Mouse (Mus musculus) neural tube, embryonic 13.5 days (tissue): ENCODE data around the gene Arl10. TPM values are rescaled to one million over a fixed set of nuclear protein-coding genes. Genes with fewer than 3 reads are reported as not detected.
A peak's percentile ranks its signal among the peaks of the same experiment; 100 is the strongest.

ENCODE experiments used
- ATAC-seq: fragments of 200-750 bp; cut with Nextera tagmentation; 2 replicates; pipeline ENCODE4 v1.8.0; 2017; ENCODE audit warnings: low read depth, mild to moderate bottlenecking, moderate TSS enrichment, moderate library complexity
- H3K27ac ChIP-seq: fragments of 300-500 bp; sonication (generic); replicated peaks from 2 replicates; pipeline ENCODE4 v1.5.1; 2015; ENCODE audit warnings: moderate library complexity, mild to moderate bottlenecking, inconsistent platforms
- H3K27me3 ChIP-seq: fragments of 300-500 bp; sonication (generic); 2 replicates; pipeline ENCODE4 v1.6.1; 2015; ENCODE audit warnings: mild to moderate bottlenecking, inconsistent platforms
- H3K36me3 ChIP-seq: fragments of 300-500 bp; sonication (generic); 2 replicates; pipeline ENCODE4 v1.6.1; 2015; ENCODE audit warnings: mild to moderate bottlenecking, inconsistent platforms
- H3K4me1 ChIP-seq: fragments of 300-500 bp; sonication (generic); replicated peaks from 2 replicates; pipeline ENCODE4 v1.6.1; 2015; ENCODE audit warnings: inconsistent platforms
- H3K4me2 ChIP-seq: fragments of 300-500 bp; sonication (generic); 2 replicates; pipeline ENCODE4 v1.6.1; 2015; ENCODE audit warnings: inconsistent platforms, mild to moderate bottlenecking, moderate library complexity
- H3K4me3 ChIP-seq: fragments of 300-500 bp; sonication (generic); 2 replicates; pipeline ENCODE4 v1.5.1; 2015; ENCODE audit warnings: mild to moderate bottlenecking, inconsistent platforms
- H3K9ac ChIP-seq: fragments of 300-500 bp; sonication (generic); 2 replicates; pipeline ENCODE4 v1.6.1; 2015; ENCODE audit warnings: moderate library complexity, mild to moderate bottlenecking, inconsistent platforms
- H3K9me3 ChIP-seq: fragments of 300-500 bp; sonication (generic); 2 replicates; pipeline ENCODE4 v1.6.1; 2016; ENCODE audit warnings: inconsistent platforms
- WGBS: fragments of 180-500 bp; shearing (Covaris S2); methylation state at CpG from one replicate; pipeline ENCODE4 v1.1.7; 2015; 5-methylcytosine and 5-hydroxymethylcytosine counted together
- polyA plus RNA-seq: library from polyadenylated mRNA; unstranded; fragments of >200 nt; fragmentation: Nextera tagmentation; extraction: Ambion mirVana; gene quantifications from 2 replicates; pipeline ENCODE4 v1.2.1, GENCODE M21; 2015

Arl10 gene
- polyA plus RNA-seq, 1 experiment from 2014 or later, result 65.8 TPM

DNA sequence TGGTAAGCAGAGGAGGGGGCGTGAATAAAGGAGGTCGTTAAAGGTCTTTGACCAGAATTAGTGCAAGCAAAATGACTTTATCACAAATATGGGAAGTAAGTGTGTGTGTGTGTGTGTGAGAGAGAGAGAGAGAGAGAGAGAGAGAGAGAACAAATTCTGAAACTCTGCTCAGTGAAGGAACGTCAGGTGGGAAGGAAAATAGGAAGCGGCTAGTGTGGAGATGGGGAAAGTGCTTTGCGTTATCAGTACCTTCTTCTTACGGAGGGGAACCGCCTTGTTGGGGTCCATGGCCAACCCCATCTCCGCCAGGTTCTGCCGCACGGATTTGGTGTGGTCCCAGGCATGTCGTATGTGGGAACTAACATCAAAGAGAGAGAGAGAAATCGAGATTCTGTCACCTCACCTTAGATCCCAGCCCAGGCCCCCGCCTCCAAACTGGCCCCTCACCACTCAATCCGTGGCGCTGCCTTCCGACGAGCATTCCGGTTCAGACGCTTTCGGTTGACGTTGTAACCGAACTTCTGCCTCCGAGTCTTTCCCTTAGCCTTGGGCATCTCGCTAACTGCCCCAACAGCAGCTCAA, 14.7 kb downstream of the Arl10 start:
- Histone ChIP-seq H3K4me3 (peak overlapping the region; percentile 90), H3K27ac (0 out of 2 replicates have a peak overlapping the region, but pooled peaks have one; percentile 33), H3K36me3 (peaks cover 45% of the 10 kb centered on the region), H3K9ac (peak overlapping the region; percentile 86), H3K4me2 (peak overlapping the region; percentile 75), H3K27me3 (no peaks in the 10 kb centered on the region), H3K9me3 (no peaks in the 10 kb centered on the region), H3K4me1 (peaks cover 41% of the 10 kb centered on the region)
- 2% methylated on average over 24 of the region's 24 CpGs for WGBS
- ATAC-seq, result peak; percentile 16

DNA sequence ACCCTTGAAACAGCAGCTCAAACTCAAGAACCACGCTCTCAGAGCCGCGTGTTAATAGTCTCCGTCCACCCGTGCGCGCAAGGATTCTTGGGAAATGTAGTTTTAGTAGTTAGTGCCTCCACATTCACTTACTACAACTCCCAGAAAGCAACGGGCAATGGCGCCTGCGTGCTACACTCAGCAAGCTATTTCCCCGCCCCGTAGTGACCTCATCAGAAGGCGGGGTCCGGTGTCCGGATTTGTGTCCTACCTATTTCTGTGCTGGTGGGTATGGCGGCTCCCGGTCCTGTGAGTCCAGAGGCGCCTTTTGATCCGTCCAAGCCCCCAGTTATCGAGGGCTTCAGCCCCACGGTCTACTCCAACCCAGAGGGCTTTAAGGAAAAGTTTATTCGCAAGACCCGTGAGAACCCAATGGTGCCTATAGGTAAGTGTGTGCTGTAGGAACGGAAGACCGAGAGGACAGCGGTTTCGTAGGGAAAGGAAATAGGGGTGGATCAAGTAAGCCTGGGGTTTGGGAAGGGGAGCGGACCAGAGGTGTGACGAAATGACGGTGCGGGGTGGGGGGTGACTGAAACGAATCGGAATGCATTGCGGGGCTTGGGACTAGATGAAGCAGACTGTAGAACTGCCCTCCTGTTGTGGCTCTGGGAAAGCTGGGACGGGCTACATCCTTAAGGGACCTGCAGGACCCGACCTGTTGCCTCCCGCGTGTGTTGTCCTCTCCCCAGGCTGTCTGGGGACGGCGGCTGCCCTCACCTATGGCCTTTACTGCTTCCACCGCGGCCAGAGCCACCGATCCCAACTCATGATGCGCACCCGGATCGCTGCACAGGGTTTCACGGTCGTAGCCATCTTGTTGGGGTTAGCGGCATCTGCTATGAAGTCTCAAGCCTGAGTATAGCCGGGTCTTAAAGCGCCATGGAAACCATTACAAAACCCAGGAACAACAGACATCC, 15.5 kb downstream of the Arl10 start, which contains the start of the genes Nop16 and Higd2a:
Gene Nop16 (minus strand): TSS at position 95 of the 956 bp plus-strand sequence.
Gene Higd2a (plus strand): TSS at position 212 of the 956 bp plus-strand sequence.
- H3K27me3 ChIP-seq, result no peaks in the 10 kb centered on the region
- H3K9ac ChIP-seq, result peak within 1 kb of the TSS; percentile 86
- H3K36me3 ChIP-seq, result peaks cover 45% of the 10 kb centered on the region
- H3K4me3 ChIP-seq, result peak within 1 kb of the TSS; percentile 90
- H3K4me2 ChIP-seq, result peak within 1 kb of the TSS; percentile 75
- ATAC-seq, result peak; percentile 97
- peak within 1 kb of the TSS; percentile 90 for H3K27ac ChIP-seq
- under 1% methylated on average over 51 of the region's 51 CpGs for WGBS
- no peaks in the 10 kb centered on the region for H3K9me3 ChIP-seq
- H3K4me1 ChIP-seq, result peaks cover 41% of the 10 kb centered on the region

DNA sequence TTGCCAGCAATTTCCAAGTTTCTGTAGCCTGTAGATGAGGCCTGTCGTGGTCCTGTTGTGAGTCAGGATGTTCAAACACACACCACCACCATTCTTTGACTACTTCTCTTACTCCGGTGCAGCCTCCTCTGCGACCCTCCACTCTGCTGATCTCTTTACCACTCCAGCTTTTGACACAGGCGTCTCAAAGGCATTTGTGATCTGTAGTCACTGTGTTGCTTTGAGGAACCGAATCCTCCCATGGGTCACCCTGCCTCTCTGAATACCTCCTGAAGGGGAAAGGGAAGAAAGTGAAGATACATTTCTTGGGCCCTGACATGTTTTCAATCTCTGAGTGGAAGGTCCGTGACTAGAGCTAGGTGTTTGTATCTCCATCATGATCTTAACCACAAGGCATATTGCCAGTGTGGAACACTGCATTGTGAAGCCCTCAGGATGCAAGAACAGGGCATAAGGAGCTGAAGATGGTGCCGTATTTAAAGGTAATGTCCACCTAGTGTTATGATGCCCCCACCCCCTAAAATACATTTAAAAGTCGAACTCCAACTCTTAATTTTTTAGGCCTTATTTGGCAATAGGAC, 17.1 kb downstream of the Arl10 start:
- 89% methylated on average over 8 of the region's 8 CpGs for WGBS
- Histone ChIP-seq H3K4me2 (peak overlapping the region; percentile 75), H3K36me3 (peaks cover 47% of the 10 kb centered on the region), H3K27ac (no peak overlapping the region), H3K4me1 (peaks cover 45% of the 10 kb centered on the region), H3K27me3 (no peaks in the 10 kb centered on the region), H3K4me3 (peak overlapping the region; percentile 90; the same call in 1 of the 2 replicates), H3K9me3 (no peaks in the 10 kb centered on the region), H3K9ac (no peak overlapping the region)
- ATAC-seq, result no peak

DNA sequence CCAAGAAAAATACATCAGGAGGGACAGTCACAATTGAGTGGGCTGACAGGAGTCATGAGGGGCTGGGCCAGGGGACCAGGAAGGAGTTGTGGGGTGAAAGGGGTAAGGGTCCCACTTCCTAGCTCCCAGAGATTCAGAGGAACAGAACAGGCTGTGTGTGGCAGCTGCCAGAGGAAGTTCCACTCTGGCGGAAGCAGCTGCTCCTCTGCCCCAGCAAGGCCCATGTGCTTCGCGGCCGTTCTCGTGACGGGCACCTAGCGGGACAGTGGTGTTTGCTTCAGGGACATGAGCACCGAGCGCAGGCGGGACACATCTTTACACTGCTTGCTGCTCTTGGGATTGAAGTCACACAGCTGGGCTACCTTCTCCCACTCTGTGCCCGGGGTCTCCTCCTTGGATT, 18.8 kb downstream of the Arl10 start:
- H3K27me3 ChIP-seq, result no peaks in the 10 kb centered on the region
- no peaks in the 10 kb centered on the region for H3K9me3 ChIP-seq
- no peak overlapping the region for H3K27ac ChIP-seq
- peaks cover 43% of the 10 kb centered on the region for H3K4me1 ChIP-seq
- H3K36me3 ChIP-seq, result peaks cover 60% of the 10 kb centered on the region
- no peak overlapping the region for H3K4me2 ChIP-seq
- 93% methylated on average over 11 of the region's 11 CpGs for WGBS
- no peak overlapping the region for H3K4me3 ChIP-seq
- H3K9ac ChIP-seq, result no peak overlapping the region
- ATAC-seq, result no peak

DNA sequence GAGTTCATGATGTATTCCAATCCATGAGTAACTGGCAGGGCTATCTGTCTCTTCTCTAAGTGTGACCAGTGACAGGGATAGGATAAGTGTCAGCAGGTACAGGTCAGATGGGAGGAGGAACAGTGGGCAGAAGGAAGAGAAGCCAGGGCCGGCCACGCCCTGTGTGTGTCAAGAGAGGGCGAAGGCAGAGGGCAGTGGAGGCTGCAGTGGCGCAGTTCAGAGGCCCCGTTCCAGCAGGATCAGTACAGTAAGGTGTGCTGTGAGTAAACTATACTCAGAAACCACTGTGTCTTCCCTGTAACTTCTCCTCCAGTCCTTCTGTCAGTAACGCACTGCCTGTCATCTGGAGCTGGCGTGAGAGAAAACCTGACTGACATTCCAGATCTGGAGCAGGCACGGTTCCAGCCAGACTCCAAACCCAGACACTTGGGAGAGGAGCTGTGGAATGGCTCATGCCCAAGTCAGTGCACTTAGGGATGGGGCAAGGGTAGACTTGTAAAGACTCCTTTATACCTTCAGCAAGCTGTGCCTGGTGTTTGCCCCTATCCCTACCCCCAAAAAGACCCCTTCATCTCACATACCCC, 21.4 kb downstream of the Arl10 start:
- H3K4me3 ChIP-seq, result no peak overlapping the region
- H3K4me1 ChIP-seq, result peaks cover 27% of the 10 kb centered on the region
- H3K27me3 ChIP-seq, result no peaks in the 10 kb centered on the region
- peaks cover 77% of the 10 kb centered on the region for H3K36me3 ChIP-seq
- H3K27ac ChIP-seq, result no peak overlapping the region
- H3K9me3 ChIP-seq, result no peaks in the 10 kb centered on the region
- H3K9ac ChIP-seq, result no peak overlapping the region
- WGBS, result 84% methylated on average over 8 of the region's 8 CpGs
- no peak for ATAC-seq
- H3K4me2 ChIP-seq, result no peak overlapping the region

DNA sequence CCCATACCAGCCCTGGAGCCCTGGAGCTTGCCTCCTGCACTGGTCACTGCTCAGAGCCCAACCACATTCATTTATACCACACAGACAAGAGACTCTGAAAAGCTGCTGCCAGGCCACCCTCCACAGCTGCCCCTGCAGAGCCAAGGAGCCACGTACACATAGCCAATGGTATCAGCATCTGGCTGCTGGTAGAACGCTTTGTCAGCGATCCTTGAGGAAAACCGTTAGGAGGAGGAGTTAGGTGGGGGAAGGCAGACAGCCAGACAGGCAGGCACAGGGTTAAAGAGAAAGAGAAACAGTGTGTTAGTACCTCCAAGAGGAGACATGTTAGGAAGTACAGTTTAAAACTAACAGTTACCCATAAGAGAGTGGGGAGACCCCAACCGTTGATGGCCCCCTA, 22.1 kb downstream of the Arl10 start:
- H3K27ac ChIP-seq, result no peak overlapping the region
- 73% methylated on average over 5 of the region's 5 CpGs for WGBS
- H3K4me2 ChIP-seq, result no peak overlapping the region
- H3K9ac ChIP-seq, result no peak overlapping the region
- no peaks in the 10 kb centered on the region for H3K27me3 ChIP-seq
- H3K4me1 ChIP-seq, result peaks cover 21% of the 10 kb centered on the region
- no peak for ATAC-seq
- peaks cover 79% of the 10 kb centered on the region for H3K36me3 ChIP-seq
- no peaks in the 10 kb centered on the region for H3K9me3 ChIP-seq
- H3K4me3 ChIP-seq, result no peak overlapping the region

DNA sequence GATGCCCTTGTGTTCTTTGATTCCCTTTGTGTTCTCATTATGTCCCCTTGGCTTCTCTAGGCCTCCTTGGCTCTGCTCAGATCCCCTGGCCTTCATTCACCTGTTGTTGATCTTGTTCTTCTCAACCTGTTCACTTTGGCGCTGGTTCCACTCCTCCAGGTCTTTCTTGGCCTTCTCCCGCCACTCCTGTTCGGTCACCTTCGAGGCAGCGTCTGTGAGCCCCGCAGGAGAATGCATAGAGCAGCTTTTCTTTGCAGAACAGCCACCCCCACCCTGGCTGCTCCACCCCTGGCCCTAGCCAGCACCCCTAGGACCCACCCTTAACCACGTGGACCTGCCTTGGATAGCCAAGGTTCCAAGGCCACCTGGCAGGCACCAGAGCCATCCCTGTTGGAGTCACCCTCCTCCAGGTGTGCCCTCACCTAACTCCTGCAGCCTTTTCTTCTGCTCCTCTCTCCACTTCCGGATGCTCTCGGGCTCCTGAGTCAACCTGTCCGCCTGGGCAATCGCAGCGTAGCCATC, 23.9 kb downstream of the Arl10 start:
- H3K27me3 ChIP-seq, result no peaks in the 10 kb centered on the region
- H3K4me3 ChIP-seq, result no peak overlapping the region
- no peak for ATAC-seq
- 90% methylated on average over 12 of the region's 12 CpGs for WGBS
- no peak overlapping the region for H3K4me2 ChIP-seq
- no peaks in the 10 kb centered on the region for H3K9me3 ChIP-seq
- peaks cover 68% of the 10 kb centered on the region for H3K36me3 ChIP-seq
- H3K4me1 ChIP-seq, result peaks cover 12% of the 10 kb centered on the region; the same call in 1 of the 2 replicates
- H3K27ac ChIP-seq, result no peak overlapping the region
- H3K9ac ChIP-seq, result no peak overlapping the region

DNA sequence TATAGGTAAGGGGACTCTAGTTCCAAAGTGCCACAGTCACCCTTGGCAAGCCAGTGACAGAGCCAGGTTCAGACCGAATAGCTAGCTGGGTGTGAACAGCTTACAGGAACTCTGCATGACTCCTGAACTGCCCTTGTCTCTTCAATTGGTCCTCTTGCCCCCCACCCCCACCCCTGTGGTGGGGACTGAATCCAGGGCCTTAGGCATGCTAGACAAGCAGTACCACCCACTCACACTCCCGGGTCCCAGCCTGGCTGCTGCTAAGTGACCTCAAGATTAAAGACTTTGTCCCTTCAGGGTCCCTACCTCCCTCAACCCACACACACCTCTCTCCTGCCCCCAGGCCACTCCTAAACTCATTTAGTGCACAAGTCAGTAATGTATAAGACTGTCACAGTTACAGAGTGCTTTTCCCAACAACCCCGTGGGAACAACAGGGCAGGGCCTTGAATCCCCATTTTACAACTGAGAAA, 27.9 kb downstream of the Arl10 start:
- Histone ChIP-seq H3K4me3 (no peak overlapping the region), H3K27me3 (no peaks in the 10 kb centered on the region), H3K9me3 (no peaks in the 10 kb centered on the region), H3K4me2 (no peak overlapping the region), H3K9ac (no peak overlapping the region), H3K36me3 (peaks cover 49% of the 10 kb centered on the region), H3K27ac (no peak overlapping the region), H3K4me1 (0 out of 2 replicates have a peak, but pooled peaks cover 6% of the 10 kb centered on the region)
- no peak for ATAC-seq
- 23% methylated on average over 3 of the region's 3 CpGs for WGBS

DNA sequence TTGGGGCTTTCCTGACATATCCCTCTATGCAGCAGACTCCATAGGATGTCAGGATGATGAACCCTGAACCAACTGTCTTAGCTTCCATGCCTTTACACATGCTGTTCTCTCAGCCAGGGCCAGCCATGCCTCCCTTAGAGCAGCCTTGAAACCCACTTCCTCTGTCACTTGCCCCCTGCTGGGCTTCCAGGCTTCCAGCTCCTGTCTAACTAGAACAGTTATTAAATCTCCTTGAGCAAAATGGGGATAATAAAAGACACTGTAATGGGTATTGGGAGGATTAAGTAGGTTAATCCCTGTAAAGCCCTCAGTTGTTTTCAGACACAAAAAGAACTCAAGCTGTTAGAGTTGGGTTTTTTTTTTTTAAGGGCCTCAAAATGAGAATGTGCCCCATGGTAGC, 28.7 kb downstream of the Arl10 start:
- Histone ChIP-seq H3K27me3 (no peaks in the 10 kb centered on the region), H3K4me1 (peaks cover 11% of the 10 kb centered on the region), H3K9me3 (no peaks in the 10 kb centered on the region), H3K4me2 (no peak overlapping the region), H3K4me3 (no peak overlapping the region), H3K36me3 (peaks cover 40% of the 10 kb centered on the region), H3K27ac (no peak overlapping the region), H3K9ac (no peak overlapping the region)
- no peak for ATAC-seq

DNA sequence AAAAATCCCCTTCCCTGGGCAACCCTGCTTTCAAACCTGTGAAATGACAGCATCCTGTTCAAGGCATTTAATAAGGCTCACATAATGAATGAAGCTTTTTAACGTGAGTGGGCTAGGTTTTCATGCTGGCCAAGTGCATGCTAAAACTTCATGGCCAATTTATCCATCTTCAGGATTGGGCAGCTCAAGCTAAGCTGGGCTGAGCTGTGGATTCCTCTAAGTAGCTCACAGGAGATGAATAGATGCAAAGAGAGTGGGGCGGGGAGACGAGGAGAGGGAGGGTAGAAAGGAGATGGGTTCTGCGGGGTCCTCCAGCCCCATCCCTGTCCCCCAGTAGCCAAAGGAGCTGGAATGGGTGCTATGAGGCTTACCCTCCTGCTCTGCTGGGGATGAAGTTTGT, 29.4 kb downstream of the Arl10 start:
- Histone ChIP-seq H3K9me3 (no peaks in the 10 kb centered on the region), H3K27ac (no peak overlapping the region), H3K4me3 (no peak overlapping the region), H3K27me3 (no peaks in the 10 kb centered on the region), H3K36me3 (peaks cover 33% of the 10 kb centered on the region), H3K4me2 (no peak overlapping the region), H3K9ac (0 out of 2 replicates have a peak overlapping the region, but pooled peaks have one; percentile 13), H3K4me1 (peaks cover 19% of the 10 kb centered on the region)
- no peak for ATAC-seq
- 66% methylated on average over 4 of the region's 4 CpGs for WGBS

DNA sequence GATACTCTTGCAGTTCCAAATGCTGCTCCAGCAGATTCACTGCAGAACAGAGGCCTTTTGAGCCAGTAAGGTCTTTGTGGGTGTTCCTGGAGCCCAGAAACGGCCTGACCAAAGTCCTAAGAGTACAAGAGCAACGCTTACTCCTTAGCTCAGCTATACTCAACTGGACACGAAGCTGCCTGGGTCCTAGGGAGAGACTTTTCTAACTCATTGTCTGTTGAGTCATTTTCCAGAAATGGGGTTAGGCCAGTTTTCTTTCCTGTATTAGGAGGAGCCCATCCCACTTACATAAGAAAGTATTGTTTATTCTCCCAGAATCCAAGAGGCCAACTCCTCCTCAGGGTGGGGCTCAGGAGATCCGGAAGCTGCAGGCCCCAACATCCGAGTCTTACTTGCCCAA, 30.6 kb downstream of the Arl10 start:
- 84% methylated on average over 5 of the region's 5 CpGs for WGBS
- Histone ChIP-seq H3K36me3 (peaks cover 23% of the 10 kb centered on the region), H3K9me3 (no peaks in the 10 kb centered on the region), H3K4me3 (no peak overlapping the region), H3K27ac (no peak overlapping the region), H3K4me2 (no peak overlapping the region), H3K4me1 (peaks cover 31% of the 10 kb centered on the region), H3K27me3 (no peaks in the 10 kb centered on the region), H3K9ac (no peak overlapping the region)
- ATAC-seq, result no peak
